Mouse (Mus musculus): Measurements from ENCODE around the gene Rnf157. TPM values are rescaled to one million over a fixed set of nuclear protein-coding genes. Genes with fewer than 3 reads are reported as not detected.
A peak's percentile ranks its signal among the peaks of the same experiment; 100 is the strongest.

Gene Rnf157
- polyA plus RNA-seq (2014; fragmentation: Nextera tagmentation; extraction: Ambion mirVana), result 15.8 and 15.9 TPM in 2 replicates

- H3K4me3 ChIP-seq (ENCODE audit: low read depth, low read length), result peak within 1 kb of the TSS; percentile 81
- H3K9me3 ChIP-seq (replicated peaks; ENCODE audit: control insufficient read depth, low read length), result no peaks in the 10 kb centered on the region
- H3K4me2 ChIP-seq (ENCODE audit: low read depth, low read length), result peak within 1 kb of the TSS; percentile 100
- no peaks in the 10 kb centered on the region for H3K27me3 ChIP-seq (ENCODE audit: control insufficient read depth, insufficient read depth, low read length)
- peak within 1 kb of the TSS; percentile 28; the same call in 1 of the 2 replicates for H3K27ac ChIP-seq (replicated peaks; ENCODE audit: low read depth, low read length)
- no peaks in the 10 kb centered on the region for H3K36me3 ChIP-seq (replicated peaks; ENCODE audit: control insufficient read depth, insufficient read depth, low read depth, low read length)
- peak within 1 kb of the TSS; percentile 93 for H3K9ac ChIP-seq (replicated peaks; ENCODE audit: low read length)
- DNase-seq (ENCODE audit: low spot score) (peak; percentile 90), ATAC-seq (replicated peaks; ENCODE audit: insufficient number of reproducible peaks, low FRiP score, low TSS enrichment, low read depth) (peak; percentile 86)
- 3% methylated on average over 69 of the region's 82 CpGs for WGBS
- peaks cover 3% of the 10 kb centered on the region; the same call in 1 of the 2 replicates for H3K4me1 ChIP-seq (ENCODE audit: control insufficient read depth, insufficient read depth, low read length)
These were observed at the start of gene Rnf157 for GRCm38 (mm10) chr11:116412904-116413630. TSS of gene Rnf157 (minus strand) at chr11:116413032.

GRCm38 (mm10) chr11:116459786-116460185, 47.0 kb upstream of the Rnf157 start:
- H3K27ac ChIP-seq (replicated peaks; ENCODE audit: low read depth, low read length), result no peak overlapping the region
- H3K36me3 ChIP-seq (replicated peaks; ENCODE audit: control insufficient read depth, insufficient read depth, low read depth, low read length), result no peaks in the 10 kb centered on the region
- no peak for DNase-seq (ENCODE audit: low spot score)
- no peaks in the 10 kb centered on the region for H3K4me1 ChIP-seq (ENCODE audit: control insufficient read depth, insufficient read depth, low read length)
- no peak overlapping the region for H3K9ac ChIP-seq (replicated peaks; ENCODE audit: low read length)
- H3K27me3 ChIP-seq (ENCODE audit: control insufficient read depth, insufficient read depth, low read length), result no peaks in the 10 kb centered on the region
- H3K4me2 ChIP-seq (ENCODE audit: low read depth, low read length), result no peak overlapping the region
- H3K9me3 ChIP-seq (replicated peaks; ENCODE audit: control insufficient read depth, low read length), result no peaks in the 10 kb centered on the region
- no peak overlapping the region for H3K4me3 ChIP-seq (ENCODE audit: low read depth, low read length)
- no peak for ATAC-seq (replicated peaks; ENCODE audit: insufficient number of reproducible peaks, low FRiP score, low TSS enrichment, low read depth)
- 44% methylated on average over 4 of the region's 4 CpGs for WGBS

- Histone ChIP-seq H3K9me3 (replicated peaks; ENCODE audit: control insufficient read depth, low read length) (no peaks in the 10 kb centered on the region), H3K4me3 (ENCODE audit: low read depth, low read length) (no peak overlapping the region), H3K27ac (replicated peaks; ENCODE audit: low read depth, low read length) (no peak overlapping the region), H3K4me2 (ENCODE audit: low read depth, low read length) (no peak overlapping the region), H3K4me1 (ENCODE audit: control insufficient read depth, insufficient read depth, low read length) (no peaks in the 10 kb centered on the region), H3K27me3 (ENCODE audit: control insufficient read depth, insufficient read depth, low read length) (no peaks in the 10 kb centered on the region), H3K9ac (replicated peaks; ENCODE audit: low read length) (no peak overlapping the region), H3K36me3 (replicated peaks; ENCODE audit: control insufficient read depth, insufficient read depth, low read depth, low read length) (no peaks in the 10 kb centered on the region)
- ATAC-seq (replicated peaks; ENCODE audit: insufficient number of reproducible peaks, low FRiP score, low TSS enrichment, low read depth) (no peak), DNase-seq (ENCODE audit: low spot score) (no peak)
- 85% methylated on average over 8 of the region's 8 CpGs for WGBS
These were observed 43.4 kb upstream of the Rnf157 start for GRCm38 (mm10) chr11:116456234-116456633.

- Histone ChIP-seq H3K4me1 (ENCODE audit: control insufficient read depth, insufficient read depth, low read length) (no peaks in the 10 kb centered on the region), H3K9ac (replicated peaks; ENCODE audit: low read length) (no peak overlapping the region), H3K4me2 (ENCODE audit: low read depth, low read length) (no peak overlapping the region), H3K9me3 (replicated peaks; ENCODE audit: control insufficient read depth, low read length) (no peaks in the 10 kb centered on the region), H3K36me3 (replicated peaks; ENCODE audit: control insufficient read depth, insufficient read depth, low read depth, low read length) (no peaks in the 10 kb centered on the region), H3K27ac (replicated peaks; ENCODE audit: low read depth, low read length) (no peak overlapping the region), H3K27me3 (ENCODE audit: control insufficient read depth, insufficient read depth, low read length) (no peaks in the 10 kb centered on the region), H3K4me3 (ENCODE audit: low read depth, low read length) (no peak overlapping the region)
- DNase-seq (ENCODE audit: low spot score) (no peak), ATAC-seq (replicated peaks; ENCODE audit: insufficient number of reproducible peaks, low FRiP score, low TSS enrichment, low read depth) (no peak)
- 92% methylated on average over 10 of the region's 10 CpGs for WGBS
These were observed 41.1 kb upstream of the Rnf157 start for GRCm38 (mm10) chr11:116453889-116454288.

GRCm38 (mm10) chr11:116449341-116449740, 36.5 kb upstream of the Rnf157 start:
- no peak for DNase-seq (ENCODE audit: low spot score)

GRCm38 (mm10) chr11:116447822-116448221, 35.0 kb upstream of the Rnf157 start:
- 64% methylated on average over 5 of the region's 5 CpGs for WGBS
- Histone ChIP-seq H3K4me1 (ENCODE audit: control insufficient read depth, insufficient read depth, low read length) (peaks cover 4% of the 10 kb centered on the region; the same call in 1 of the 2 replicates), H3K9me3 (replicated peaks; ENCODE audit: control insufficient read depth, low read length) (no peaks in the 10 kb centered on the region), H3K4me2 (ENCODE audit: low read depth, low read length) (no peak overlapping the region), H3K9ac (replicated peaks; ENCODE audit: low read length) (no peak overlapping the region), H3K36me3 (replicated peaks; ENCODE audit: control insufficient read depth, insufficient read depth, low read depth, low read length) (no peaks in the 10 kb centered on the region), H3K27me3 (ENCODE audit: control insufficient read depth, insufficient read depth, low read length) (peaks cover 6% of the 10 kb centered on the region), H3K4me3 (ENCODE audit: low read depth, low read length) (no peak overlapping the region), H3K27ac (replicated peaks; ENCODE audit: low read depth, low read length) (no peak overlapping the region)
- DNase-seq (ENCODE audit: low spot score) (no peak), ATAC-seq (replicated peaks; ENCODE audit: insufficient number of reproducible peaks, low FRiP score, low TSS enrichment, low read depth) (no peak)

More at GRCm38 (mm10) chr11:116449341-116449740, 36.5 kb upstream of the Rnf157 start:
- WGBS, result 98% methylated on average over 3 of the region's 3 CpGs
- Histone ChIP-seq H3K4me2 (ENCODE audit: low read depth, low read length) (no peak overlapping the region), H3K9ac (replicated peaks; ENCODE audit: low read length) (no peak overlapping the region), H3K36me3 (replicated peaks; ENCODE audit: control insufficient read depth, insufficient read depth, low read depth, low read length) (no peaks in the 10 kb centered on the region), H3K4me3 (ENCODE audit: low read depth, low read length) (no peak overlapping the region), H3K4me1 (ENCODE audit: control insufficient read depth, insufficient read depth, low read length) (peaks cover 4% of the 10 kb centered on the region; the same call in 1 of the 2 replicates), H3K27ac (replicated peaks; ENCODE audit: low read depth, low read length) (no peak overlapping the region), H3K27me3 (ENCODE audit: control insufficient read depth, insufficient read depth, low read length) (peaks cover 6% of the 10 kb centered on the region), H3K9me3 (replicated peaks; ENCODE audit: control insufficient read depth, low read length) (no peaks in the 10 kb centered on the region)
- ATAC-seq (replicated peaks; ENCODE audit: insufficient number of reproducible peaks, low FRiP score, low TSS enrichment, low read depth), result no peak

GRCm38 (mm10) chr11:116446308-116446887, 33.6 kb upstream of the Rnf157 start:
- Histone ChIP-seq H3K9ac (replicated peaks; ENCODE audit: low read length) (no peak overlapping the region), H3K27ac (replicated peaks; ENCODE audit: low read depth, low read length) (no peak overlapping the region), H3K4me1 (ENCODE audit: control insufficient read depth, insufficient read depth, low read length) (peaks cover 4% of the 10 kb centered on the region; the same call in 1 of the 2 replicates), H3K27me3 (ENCODE audit: control insufficient read depth, insufficient read depth, low read length) (peaks cover 6% of the 10 kb centered on the region), H3K36me3 (replicated peaks; ENCODE audit: control insufficient read depth, insufficient read depth, low read depth, low read length) (no peaks in the 10 kb centered on the region), H3K9me3 (replicated peaks; ENCODE audit: control insufficient read depth, low read length) (no peaks in the 10 kb centered on the region), H3K4me3 (ENCODE audit: low read depth, low read length) (no peak overlapping the region), H3K4me2 (ENCODE audit: low read depth, low read length) (no peak overlapping the region)
- 15% methylated on average over 19 of the region's 19 CpGs for WGBS
- DNase-seq (ENCODE audit: low spot score) (no peak), ATAC-seq (replicated peaks; ENCODE audit: insufficient number of reproducible peaks, low FRiP score, low TSS enrichment, low read depth) (peak; percentile 31; the same call in 1 of the 2 replicates)
